Mouse (Mus musculus) right cerebral cortex, postnatal 25 days (tissue): Measurements from ENCODE around the gene Gm28998.
"Not testable (repeated sequence)": the region's sequence is repeated elsewhere in the genome, so short reads cannot be mapped to it uniquely, and the experiment has no call there.

ENCODE experiments used
- DNase-seq: peaks from one replicate; pipeline ENCODE4 v3.0.0; 2022

Gm28998 gene

GRCm38 (mm10) chrY:7253487-7253886 is at the start of gene Gm28998:
Gm28998 (plus strand) TSS chrY:7253787.
- not testable (repeated sequence) for DNase-seq
